8 mouse cellular contexts compared by ENCODE assay signal in genomic region chr12:87102165-87102631, GRCm38 (mm10). TPM values are rescaled to one million over a fixed set of nuclear protein-coding genes. Genes with fewer than 3 reads are reported as not detected.
A peak's percentile ranks its signal among the peaks of the same experiment; 100 is the strongest.
DNase-seq lines count a peak whose midpoint lies in the region; ATAC-seq and TF ChIP-seq lines count a peak whose summit lies in the region.

Ngb (minus strand) TSS chr12:87102539.

- no peak for TF ChIP-seq CTCF in stomach, postnatal 0 days (IDR thresholded peaks at IDR 0.05; ENCODE audit: low read depth)

- peak within 1 kb of the TSS; percentile 52 for H3K4me2 ChIP-seq in stomach, postnatal 0 days (replicated peaks; ENCODE audit: low read depth)

- H3K9me3 ChIP-seq in stomach, postnatal 0 days (ENCODE audit: control insufficient read depth, low read length), result no peaks in the 10 kb centered on the region

- no peaks in the 10 kb centered on the region; the same call in 1 of the 2 replicates for H3K4me1 ChIP-seq in stomach, postnatal 0 days (replicated peaks; ENCODE audit: control insufficient read depth, insufficient read depth)

- no peak for TF ChIP-seq EP300 in stomach, postnatal 0 days (optimal IDR thresholded peaks at IDR 0.05)

- H3K27ac ChIP-seq in stomach, postnatal 0 days (replicated peaks), result no peak within 1 kb of the TSS

- ATAC-seq in stomach, postnatal 0 days (ENCODE audit: low FRiP score, low TSS enrichment), result 0 out of 2 replicates have a peak, but pooled peaks have one; percentile 51

- H3K27me3 ChIP-seq in stomach, postnatal 0 days (ENCODE audit: control insufficient read depth, insufficient read depth, low read length), result no peaks in the 10 kb centered on the region; the same call in 1 of the 2 replicates

- no peaks in the 10 kb centered on the region for H3K36me3 ChIP-seq in stomach, postnatal 0 days (ENCODE audit: control insufficient read depth, insufficient read depth, low read length)

- peak; percentile 31 to 36 for DNase-seq in cerebellum, postnatal 10 days
- no peak for DNase-seq in cerebellum, adult 8-10 months
- DNase-seq in urinary bladder, adult 2 months (ENCODE audit: low spot score), result no peak
- no peak for DNase-seq in urinary bladder, postnatal 36 days (ENCODE audit: low spot score in 2 of 2)
- peak; percentile 21 for DNase-seq in lung, postnatal 10 days
- DNase-seq in stomach, postnatal 0 days (ENCODE audit: low spot score), result no peak
- no peak for DNase-seq in gastrocnemius, postnatal 4 days (ENCODE audit: low spot score in 2 of 2)
- DNase-seq in left cerebral cortex, adult 9 months (ENCODE audit: low spot score in 2 of 2), result no peak

- H3K4me3 ChIP-seq in stomach, postnatal 0 days (ENCODE audit: low read depth, low read length), result peak within 1 kb of the TSS; percentile 24

- no peak within 1 kb of the TSS for H3K9ac ChIP-seq in stomach, postnatal 0 days (ENCODE audit: low read length)

- 5% methylated on average over 25 of the region's 32 CpGs for WGBS in stomach, postnatal 0 days

RNA-seq across cellular contexts. Expression of gene Ngb, which starts in this region (rescaled TPM):
- 62.6 and 64.4 TPM in 2 replicates for polyA plus RNA-seq in urinary bladder, adult 2 months (2012; rRNA removed)
- polyA plus RNA-seq in stomach, postnatal 0 days (2015; fragmentation: Nextera tagmentation; extraction: Ambion mirVana), result 11.1 and 11.8 TPM in 2 replicates
- not detected for total RNA-seq in gastrocnemius, postnatal 4 days (2021)

Comparison
In these comparisons a context has a peak if more than half of its experiments do, and no peak if none do; other contexts are left out.
1. DNase-seq: peak in cerebellum, postnatal 10 days (2 of 2) and lung, postnatal 10 days (single experiment); none in cerebellum, adult 8-10 months (single experiment), urinary bladder, adult 2 months (single experiment), urinary bladder, postnatal 36 days (0 of 2), stomach, postnatal 0 days (single experiment), gastrocnemius, postnatal 4 days (0 of 2) and left cerebral cortex, adult 9 months (0 of 2).